Mouse (Mus musculus): ENCODE results near the gene Stk10. TPM values are rescaled to one million over a fixed set of nuclear protein-coding genes. Genes with fewer than 3 reads are reported as not detected.

Gene Stk10
- polyA plus RNA-seq, 1 experiment from 2014 or later, result 3.2 TPM

GRCm38 (mm10) chr11:32552401-32553090, 19.4 kb downstream of the Stk10 start:
- H3K27ac ChIP-seq (ENCODE audit: low read length), result peak overlapping the region; percentile 69
- H3K4me3 ChIP-seq (ENCODE audit: low read length), result no peak overlapping the region
- WGBS, result 41% methylated on average over 13 of the region's 13 CpGs
- no peaks in the 10 kb centered on the region for H3K36me3 ChIP-seq (ENCODE audit: control insufficient read depth, insufficient read depth, low read length)
- H3K4me1 ChIP-seq (replicated peaks; ENCODE audit: control insufficient read depth, insufficient read depth, low read length), result peaks cover 38% of the 10 kb centered on the region
- H3K9ac ChIP-seq (ENCODE audit: low read length), result no peak overlapping the region
- peak; percentile 76 for ATAC-seq (ENCODE audit: low read depth)
- no peak overlapping the region for H3K4me2 ChIP-seq (ENCODE audit: low read depth, low read length)
- no peaks in the 10 kb centered on the region for H3K27me3 ChIP-seq (ENCODE audit: control insufficient read depth, insufficient read depth, low read depth, low read length)
- H3K9me3 ChIP-seq (ENCODE audit: control insufficient read depth, low read length), result no peaks in the 10 kb centered on the region

GRCm38 (mm10) chr11:32553311-32554140, 20.4 kb downstream of the Stk10 start:
- no peak overlapping the region for H3K4me2 ChIP-seq (ENCODE audit: low read depth, low read length)
- peaks cover 32% of the 10 kb centered on the region for H3K4me1 ChIP-seq (replicated peaks; ENCODE audit: control insufficient read depth, insufficient read depth, low read length)
- H3K27ac ChIP-seq (ENCODE audit: low read length), result peak overlapping the region; percentile 69
- H3K27me3 ChIP-seq (ENCODE audit: control insufficient read depth, insufficient read depth, low read depth, low read length), result no peaks in the 10 kb centered on the region
- WGBS, result 38% methylated on average over 14 of the region's 14 CpGs
- no peaks in the 10 kb centered on the region for H3K36me3 ChIP-seq (ENCODE audit: control insufficient read depth, insufficient read depth, low read length)
- no peak overlapping the region for H3K4me3 ChIP-seq (ENCODE audit: low read length)
- ATAC-seq (ENCODE audit: low read depth), result peak; percentile 26; the same call in 1 of the 2 replicates
- peak overlapping the region; percentile 18; the same call in 1 of the 2 replicates for H3K9ac ChIP-seq (ENCODE audit: low read length)
- H3K9me3 ChIP-seq (ENCODE audit: control insufficient read depth, low read length), result no peaks in the 10 kb centered on the region

GRCm38 (mm10) chr11:32554141-32555091, 21.3 kb downstream of the Stk10 start:
- H3K4me2 ChIP-seq (ENCODE audit: low read depth, low read length), result no peak overlapping the region
- H3K4me1 ChIP-seq (replicated peaks; ENCODE audit: control insufficient read depth, insufficient read depth, low read length), result peaks cover 32% of the 10 kb centered on the region
- no peak overlapping the region for H3K9ac ChIP-seq (ENCODE audit: low read length)
- no peak overlapping the region for H3K4me3 ChIP-seq (ENCODE audit: low read length)
- H3K36me3 ChIP-seq (ENCODE audit: control insufficient read depth, insufficient read depth, low read length), result no peaks in the 10 kb centered on the region
- no peak for ATAC-seq (ENCODE audit: low read depth)
- no peaks in the 10 kb centered on the region for H3K9me3 ChIP-seq (ENCODE audit: control insufficient read depth, low read length)
- WGBS, result 71% methylated on average over 14 of the region's 14 CpGs
- H3K27me3 ChIP-seq (ENCODE audit: control insufficient read depth, insufficient read depth, low read depth, low read length), result no peaks in the 10 kb centered on the region
- no peak overlapping the region for H3K27ac ChIP-seq (ENCODE audit: low read length)

GRCm38 (mm10) chr11:32555103-32555689, 22.1 kb downstream of the Stk10 start:
- Histone ChIP-seq H3K4me1 (replicated peaks; ENCODE audit: control insufficient read depth, insufficient read depth, low read length) (peaks cover 32% of the 10 kb centered on the region), H3K4me2 (ENCODE audit: low read depth, low read length) (no peak overlapping the region), H3K9ac (ENCODE audit: low read length) (no peak overlapping the region), H3K4me3 (ENCODE audit: low read length) (no peak overlapping the region), H3K36me3 (ENCODE audit: control insufficient read depth, insufficient read depth, low read length) (no peaks in the 10 kb centered on the region), H3K9me3 (ENCODE audit: control insufficient read depth, low read length) (no peaks in the 10 kb centered on the region), H3K27me3 (ENCODE audit: control insufficient read depth, insufficient read depth, low read depth, low read length) (no peaks in the 10 kb centered on the region), H3K27ac (ENCODE audit: low read length) (no peak overlapping the region)
- ATAC-seq (ENCODE audit: low read depth), result no peak
- WGBS, result 89% methylated on average over 12 of the region's 12 CpGs

GRCm38 (mm10) chr11:32556333-32556990, 23.4 kb downstream of the Stk10 start:
- WGBS, result 72% methylated on average over 10 of the region's 10 CpGs
- Histone ChIP-seq H3K4me3 (ENCODE audit: low read length) (no peak overlapping the region), H3K36me3 (ENCODE audit: control insufficient read depth, insufficient read depth, low read length) (no peaks in the 10 kb centered on the region), H3K27me3 (ENCODE audit: control insufficient read depth, insufficient read depth, low read depth, low read length) (no peaks in the 10 kb centered on the region), H3K9me3 (ENCODE audit: control insufficient read depth, low read length) (no peaks in the 10 kb centered on the region), H3K9ac (ENCODE audit: low read length) (no peak overlapping the region), H3K4me1 (replicated peaks; ENCODE audit: control insufficient read depth, insufficient read depth, low read length) (peaks cover 24% of the 10 kb centered on the region), H3K27ac (ENCODE audit: low read length) (no peak overlapping the region), H3K4me2 (ENCODE audit: low read depth, low read length) (no peak overlapping the region)
- ATAC-seq (ENCODE audit: low read depth), result no peak

GRCm38 (mm10) chr11:32558026-32558425, 24.9 kb downstream of the Stk10 start:
- WGBS, result 95% methylated on average over 4 of the region's 4 CpGs
- ATAC-seq (ENCODE audit: low read depth), result no peak
- Histone ChIP-seq H3K27ac (ENCODE audit: low read length) (no peak overlapping the region), H3K27me3 (ENCODE audit: control insufficient read depth, insufficient read depth, low read depth, low read length) (no peaks in the 10 kb centered on the region), H3K4me2 (ENCODE audit: low read depth, low read length) (no peak overlapping the region), H3K9ac (ENCODE audit: low read length) (no peak overlapping the region), H3K9me3 (ENCODE audit: control insufficient read depth, low read length) (no peaks in the 10 kb centered on the region), H3K4me3 (ENCODE audit: low read length) (no peak overlapping the region), H3K4me1 (replicated peaks; ENCODE audit: control insufficient read depth, insufficient read depth, low read length) (peaks cover 13% of the 10 kb centered on the region), H3K36me3 (ENCODE audit: control insufficient read depth, insufficient read depth, low read length) (no peaks in the 10 kb centered on the region)

- Histone ChIP-seq H3K4me2 (ENCODE audit: low read depth, low read length) (no peak overlapping the region), H3K4me3 (ENCODE audit: low read length) (no peak overlapping the region), H3K4me1 (replicated peaks; ENCODE audit: control insufficient read depth, insufficient read depth, low read length) (peaks cover 8% of the 10 kb centered on the region), H3K27ac (ENCODE audit: low read length) (no peak overlapping the region), H3K27me3 (ENCODE audit: control insufficient read depth, insufficient read depth, low read depth, low read length) (no peaks in the 10 kb centered on the region), H3K36me3 (ENCODE audit: control insufficient read depth, insufficient read depth, low read length) (no peaks in the 10 kb centered on the region), H3K9me3 (ENCODE audit: control insufficient read depth, low read length) (no peaks in the 10 kb centered on the region), H3K9ac (ENCODE audit: low read length) (no peak overlapping the region)
- WGBS, result 23% methylated on average over 8 of the region's 8 CpGs
- 0 out of 2 replicates have a peak, but pooled peaks have one; percentile 16 for ATAC-seq (ENCODE audit: low read depth)
Observed at GRCm38 (mm10) chr11:32558677-32559076, 25.6 kb downstream of the Stk10 start.

- Histone ChIP-seq H3K4me3 (ENCODE audit: low read length) (no peak overlapping the region), H3K9ac (ENCODE audit: low read length) (no peak overlapping the region), H3K36me3 (ENCODE audit: control insufficient read depth, insufficient read depth, low read length) (no peaks in the 10 kb centered on the region), H3K27ac (ENCODE audit: low read length) (no peak overlapping the region), H3K27me3 (ENCODE audit: control insufficient read depth, insufficient read depth, low read depth, low read length) (no peaks in the 10 kb centered on the region), H3K9me3 (ENCODE audit: control insufficient read depth, low read length) (no peaks in the 10 kb centered on the region), H3K4me1 (replicated peaks; ENCODE audit: control insufficient read depth, insufficient read depth, low read length) (peaks cover 6% of the 10 kb centered on the region), H3K4me2 (ENCODE audit: low read depth, low read length) (no peak overlapping the region)
- 76% methylated on average over 12 of the region's 12 CpGs for WGBS
- ATAC-seq (ENCODE audit: low read depth), result no peak
Observed at GRCm38 (mm10) chr11:32560015-32560770, 27.1 kb downstream of the Stk10 start.

All from lung, embryonic 16.5 days (tissue).